Mouse (Mus musculus): ENCODE measurements at regions not wholly inside any gene's neighbourhood (a gene's known extent, or its start where the extent isn't known, plus 50 kb on each side); places are given as distances from the start of the nearest gene placed in this dataset.
A peak's percentile ranks its signal among the peaks of the same experiment; 100 is the strongest.

GRCm38 (mm10) chr6:100085981-100086380 lies 201.3 kb downstream of the Rybp start:
- Histone ChIP-seq H3K9me3 (ENCODE audit: control insufficient read depth, insufficient read depth, low read depth, low read length) (no peaks in the 10 kb centered on the region), H3K9ac (ENCODE audit: insufficient read depth, low read depth, low read length, poor library complexity, severe bottlenecking) (no peak overlapping the region), H3K36me3 (ENCODE audit: control insufficient read depth, insufficient read depth, low read length, poor library complexity, severe bottlenecking) (no peaks in the 10 kb centered on the region), H3K4me1 (ENCODE audit: control insufficient read depth in 2 of 2, insufficient read depth in 2 of 2, low read length in 2 of 2, poor library complexity in 1 of 2) (0 out of 4 replicates have a peak, but pooled peaks cover 0 to 2% of the 10 kb centered on the region in 2 experiments), H3K27ac (ENCODE audit: insufficient read depth, low read depth, low read length, poor library complexity, severe bottlenecking) (no peak overlapping the region), H3K4me3 (ENCODE audit: insufficient read depth in 1 of 2, low read depth in 1 of 2, low read length in 2 of 2, poor library complexity in 1 of 2, severe bottlenecking in 1 of 2) (no peak overlapping the region)
- in situ Hi-C loops (cut with MboI; ENCODE audit: low sequenced_read_pairs in 2 of 2, unreplicated experiment in 2 of 2): no loop called here
- DNase-seq (ENCODE audit: low read depth, low spot score): no peak
- TF ChIP-seq ZNF384 (IDR thresholded peaks at IDR 0.05; ENCODE audit: low read depth, low read length): no peak
- TF ChIP-seq HCFC1 (IDR thresholded peaks at IDR 0.05; ENCODE audit: borderline replicate concordance, insufficient read depth, low read length): no peak
- no peak for TF ChIP-seq MAFK (IDR thresholded peaks at IDR 0.05; ENCODE audit: insufficient read depth, low read depth, low read length)
- TF ChIP-seq ZC3H11A (IDR thresholded peaks at IDR 0.05; ENCODE audit: borderline replicate concordance, low read depth, low read length): no peak
- no peak for TF ChIP-seq CHD2 (IDR thresholded peaks at IDR 0.05; ENCODE audit: low read depth, low read length)

- in situ Hi-C loops (cut with MboI; ENCODE audit: low sequenced_read_pairs in 2 of 2, unreplicated experiment in 2 of 2): no loop called here
- Histone ChIP-seq H3K4me3 (ENCODE audit: insufficient read depth in 1 of 2, low read depth in 1 of 2, low read length in 2 of 2, poor library complexity in 1 of 2, severe bottlenecking in 1 of 2) (no peak overlapping the region), H3K9me3 (ENCODE audit: control insufficient read depth, insufficient read depth, low read depth, low read length) (no peaks in the 10 kb centered on the region), H3K36me3 (ENCODE audit: control insufficient read depth, insufficient read depth, low read length, poor library complexity, severe bottlenecking) (no peaks in the 10 kb centered on the region), H3K27ac (ENCODE audit: insufficient read depth, low read depth, low read length, poor library complexity, severe bottlenecking) (no peak overlapping the region), H3K9ac (ENCODE audit: insufficient read depth, low read depth, low read length, poor library complexity, severe bottlenecking) (no peak overlapping the region), H3K4me1 (ENCODE audit: control insufficient read depth in 2 of 2, insufficient read depth in 2 of 2, low read length in 2 of 2, poor library complexity in 1 of 2) (0 out of 4 replicates have a peak, but pooled peaks cover 0 to 2% of the 10 kb centered on the region in 2 experiments)
- TF ChIP-seq CHD2 (IDR thresholded peaks at IDR 0.05; ENCODE audit: low read depth, low read length) (peak; percentile 65; the same call in 1 of the 2 replicates), HCFC1 (IDR thresholded peaks at IDR 0.05; ENCODE audit: borderline replicate concordance, insufficient read depth, low read length) (no peak), ZC3H11A (IDR thresholded peaks at IDR 0.05; ENCODE audit: borderline replicate concordance, low read depth, low read length) (no peak)
- DNase-seq (ENCODE audit: low read depth, low spot score): no peak
Observed at GRCm38 (mm10) chr6:100083868-100084477, 203.3 kb downstream of the Rybp start.

- no peak overlapping the region for H3K9ac ChIP-seq (ENCODE audit: insufficient read depth, low read depth, low read length, poor library complexity, severe bottlenecking)
- H3K36me3 ChIP-seq (ENCODE audit: control insufficient read depth, insufficient read depth, low read length, poor library complexity, severe bottlenecking): no peaks in the 10 kb centered on the region
- no peak for DNase-seq (ENCODE audit: low read depth, low spot score)
- no peak overlapping the region for H3K27ac ChIP-seq (ENCODE audit: insufficient read depth, low read depth, low read length, poor library complexity, severe bottlenecking)
- no peaks in the 10 kb centered on the region for H3K9me3 ChIP-seq (ENCODE audit: control insufficient read depth, insufficient read depth, low read depth, low read length)
- 0 out of 4 replicates have a peak, but pooled peaks cover 0 to 2% of the 10 kb centered on the region in 2 experiments for H3K4me1 ChIP-seq (ENCODE audit: control insufficient read depth in 2 of 2, insufficient read depth in 2 of 2, low read length in 2 of 2, poor library complexity in 1 of 2)
- TF ChIP-seq HCFC1 (IDR thresholded peaks at IDR 0.05; ENCODE audit: borderline replicate concordance, insufficient read depth, low read length): no peak
- no peak for TF ChIP-seq CHD2 (IDR thresholded peaks at IDR 0.05; ENCODE audit: low read depth, low read length)
- no peak overlapping the region for H3K4me3 ChIP-seq (ENCODE audit: insufficient read depth in 1 of 2, low read depth in 1 of 2, low read length in 2 of 2, poor library complexity in 1 of 2, severe bottlenecking in 1 of 2)
- in situ Hi-C loops (cut with MboI; ENCODE audit: low sequenced_read_pairs in 2 of 2, unreplicated experiment in 2 of 2): no loop called here
Observed at GRCm38 (mm10) chr6:100083127-100083526, 204.2 kb downstream of the Rybp start.

GRCm38 (mm10) chr6:100074672-100075335 lies 212.5 kb downstream of the Rybp start:
- Histone ChIP-seq H3K36me3 (ENCODE audit: control insufficient read depth, insufficient read depth, low read length, poor library complexity, severe bottlenecking) (no peaks in the 10 kb centered on the region), H3K4me3 (ENCODE audit: insufficient read depth in 1 of 2, low read depth in 1 of 2, low read length in 2 of 2, poor library complexity in 1 of 2, severe bottlenecking in 1 of 2) (no peak overlapping the region), H3K9me3 (ENCODE audit: control insufficient read depth, insufficient read depth, low read depth, low read length) (no peaks in the 10 kb centered on the region), H3K27ac (ENCODE audit: insufficient read depth, low read depth, low read length, poor library complexity, severe bottlenecking) (no peak overlapping the region), H3K9ac (ENCODE audit: insufficient read depth, low read depth, low read length, poor library complexity, severe bottlenecking) (no peak overlapping the region), H3K4me1 (ENCODE audit: control insufficient read depth in 2 of 2, insufficient read depth in 2 of 2, low read length in 2 of 2, poor library complexity in 1 of 2) (0 out of 4 replicates have a peak, but pooled peaks cover 0 to 7% of the 10 kb centered on the region in 2 experiments)
- TF ChIP-seq HCFC1 (IDR thresholded peaks at IDR 0.05; ENCODE audit: borderline replicate concordance, insufficient read depth, low read length) (no peak), ZNF384 (IDR thresholded peaks at IDR 0.05; ENCODE audit: low read depth, low read length) (no peak), CHD2 (IDR thresholded peaks at IDR 0.05; ENCODE audit: low read depth, low read length) (no peak), ZC3H11A (IDR thresholded peaks at IDR 0.05; ENCODE audit: borderline replicate concordance, low read depth, low read length) (no peak), MAFK (IDR thresholded peaks at IDR 0.05; ENCODE audit: insufficient read depth, low read depth, low read length) (no peak)
- in situ Hi-C loops (cut with MboI; ENCODE audit: low sequenced_read_pairs in 2 of 2, unreplicated experiment in 2 of 2): no loop called here
- DNase-seq (ENCODE audit: low read depth, low spot score): no peak
